Mouse (Mus musculus) splenic B cell, adult 2 months (primary cell): ENCODE measurements around the gene Flvcr1.
"Not testable (repeated sequence)": the region's sequence is repeated elsewhere in the genome, so short reads cannot be mapped to it uniquely, and the experiment has no call there.

Experiments
- DNase-seq: peaks from one replicate; pipeline ENCODE4 v3.0.0-alpha.2; 2011; ENCODE audit warnings: low read depth, low spot score
- H3K27me3 ChIP-seq: 2 replicates; pipeline ENCODE4 v1.6.1; 2012; ENCODE audit warnings: mild to moderate bottlenecking, low read length, moderate library complexity, mixed read lengths; ENCODE audit not compliant: control insufficient read depth, poor library complexity, insufficient read depth, severe bottlenecking
- H3K36me3 ChIP-seq: 2 replicates; pipeline ENCODE4 v1.6.1; 2012; ENCODE audit warnings: mild to moderate bottlenecking, low read length, moderate library complexity, mixed read lengths; ENCODE audit not compliant: control insufficient read depth, poor library complexity, insufficient read depth, severe bottlenecking

Gene Flvcr1

DNA sequence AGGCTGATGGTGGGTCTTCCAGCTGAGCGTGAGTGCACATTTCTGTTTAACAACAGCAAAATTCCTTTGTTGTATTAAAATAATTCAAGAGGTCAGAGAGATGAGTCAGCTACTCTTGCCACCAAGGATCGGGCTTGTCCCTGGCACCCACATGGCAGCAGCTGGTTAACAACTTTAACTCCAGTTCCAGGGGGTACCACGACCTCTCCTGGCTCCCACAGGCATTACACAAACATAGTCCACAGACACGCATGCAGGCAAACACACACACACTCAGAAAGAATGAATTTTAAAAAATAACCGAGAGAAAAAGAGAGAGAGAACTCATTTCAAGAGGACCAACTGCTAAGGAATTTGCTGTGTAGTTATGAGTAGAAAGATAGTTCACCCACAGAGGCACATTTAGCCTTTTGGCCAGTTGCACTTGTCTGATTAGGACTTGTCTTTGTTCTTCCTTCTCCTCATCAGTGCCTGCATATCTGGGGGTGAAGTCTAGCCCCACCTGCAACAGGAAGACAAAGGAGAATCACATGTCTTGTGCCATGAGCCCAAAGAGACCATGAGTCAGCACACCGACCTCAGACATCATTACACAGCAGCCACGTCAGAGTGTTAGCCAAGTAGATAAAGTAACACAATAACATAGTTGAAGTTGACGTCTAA, 29.0 kb upstream of the Flvcr1 start:
- no peak for DNase-seq
- no peaks in the 10 kb centered on the region for H3K36me3 ChIP-seq
- no peaks in the 10 kb centered on the region for H3K27me3 ChIP-seq

DNA sequence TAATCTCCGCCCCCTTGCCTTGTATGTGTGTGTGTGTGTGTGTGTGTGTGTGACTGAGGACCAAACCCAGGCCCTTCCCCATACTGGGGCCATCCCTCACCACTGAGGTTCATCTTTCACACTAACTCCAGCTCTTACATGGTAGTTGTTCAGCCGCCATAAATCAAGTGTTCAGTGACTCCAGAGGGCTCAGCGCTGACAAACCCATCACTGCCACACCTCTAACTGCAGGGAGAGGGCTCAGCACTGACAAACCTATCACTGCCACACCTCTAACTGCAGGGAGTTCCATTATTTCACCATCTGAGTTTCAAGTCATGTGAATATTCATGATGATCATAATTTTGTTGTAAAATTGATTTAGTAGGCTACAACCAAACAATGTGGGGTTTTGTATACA, 27.6 kb upstream of the Flvcr1 start:
- Histone ChIP-seq H3K36me3 (no peaks in the 10 kb centered on the region), H3K27me3 (no peaks in the 10 kb centered on the region)
- DNase-seq: no peak

DNA sequence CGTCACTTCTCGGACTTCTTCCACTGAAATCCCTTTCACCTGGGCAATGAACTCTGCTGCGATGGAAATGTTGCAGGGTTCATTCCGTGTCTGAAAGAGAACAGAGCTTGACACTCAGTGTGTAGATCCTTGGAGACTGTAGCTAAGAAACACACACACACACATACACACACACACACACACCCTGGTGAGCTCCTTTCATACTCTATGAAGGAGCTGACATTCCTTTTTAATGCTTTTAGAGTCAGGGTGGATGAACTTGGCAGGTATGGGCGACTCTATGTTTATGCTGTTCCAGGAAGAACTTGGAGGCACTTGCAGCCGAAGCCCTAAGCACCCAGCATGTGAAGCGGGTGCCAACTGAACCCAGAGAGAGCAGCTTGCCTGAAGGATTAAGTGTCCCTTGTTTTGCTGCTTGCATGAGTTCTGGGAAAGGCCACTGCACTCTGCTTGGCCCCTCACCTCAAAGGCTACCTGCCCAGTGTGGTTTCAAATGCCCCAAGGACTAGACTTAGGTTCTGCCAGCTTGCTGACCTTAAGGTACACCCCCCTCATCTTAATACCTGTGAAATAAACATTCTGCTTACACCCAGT, 20.4 kb upstream of the Flvcr1 start:
- Histone ChIP-seq H3K27me3 (no peaks in the 10 kb centered on the region), H3K36me3 (no peaks in the 10 kb centered on the region)
- DNase-seq: no peak

DNA sequence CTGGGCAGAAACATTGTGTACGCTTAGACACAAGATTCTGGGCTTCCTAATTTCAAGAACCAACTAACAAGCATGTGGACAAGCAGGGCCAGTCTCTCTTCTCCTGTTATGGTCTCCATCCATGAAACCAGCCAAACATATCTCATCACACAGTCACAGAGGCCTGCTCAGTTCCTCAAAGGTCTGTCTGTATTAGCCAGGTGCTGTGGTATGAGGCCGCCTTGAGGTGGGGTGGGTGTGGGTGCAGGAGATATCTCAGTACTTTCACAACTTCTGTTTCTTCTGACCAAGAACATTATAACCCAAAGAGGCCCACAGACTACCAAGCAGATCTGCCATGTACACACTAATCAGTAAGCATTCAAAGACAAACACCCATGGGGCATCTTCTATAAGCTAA, 19.3 kb upstream of the Flvcr1 start:
- no peak for DNase-seq
- H3K27me3 ChIP-seq: no peaks in the 10 kb centered on the region
- H3K36me3 ChIP-seq: no peaks in the 10 kb centered on the region

DNA sequence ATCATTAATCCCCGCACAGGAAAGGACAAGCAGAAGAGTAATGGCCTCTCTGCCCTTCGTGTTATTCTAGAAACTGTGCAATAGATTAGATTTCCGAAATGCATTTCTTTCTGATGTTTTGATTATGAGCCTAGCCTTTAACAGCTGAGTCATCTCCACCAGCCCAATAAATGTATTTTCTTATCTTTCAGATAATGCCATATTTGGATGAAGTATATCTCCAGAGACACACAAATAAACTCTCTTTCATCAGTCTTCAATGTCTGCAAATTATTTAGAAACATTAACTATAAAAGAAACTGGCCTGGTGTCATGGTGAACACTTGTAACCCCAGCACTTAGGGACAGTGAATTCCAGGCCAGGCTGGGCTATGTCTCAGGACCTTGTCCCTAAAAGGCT, 16.7 kb upstream of the Flvcr1 start:
- no peak for DNase-seq
- H3K36me3 ChIP-seq: no peaks in the 10 kb centered on the region
- H3K27me3 ChIP-seq: no peaks in the 10 kb centered on the region

DNA sequence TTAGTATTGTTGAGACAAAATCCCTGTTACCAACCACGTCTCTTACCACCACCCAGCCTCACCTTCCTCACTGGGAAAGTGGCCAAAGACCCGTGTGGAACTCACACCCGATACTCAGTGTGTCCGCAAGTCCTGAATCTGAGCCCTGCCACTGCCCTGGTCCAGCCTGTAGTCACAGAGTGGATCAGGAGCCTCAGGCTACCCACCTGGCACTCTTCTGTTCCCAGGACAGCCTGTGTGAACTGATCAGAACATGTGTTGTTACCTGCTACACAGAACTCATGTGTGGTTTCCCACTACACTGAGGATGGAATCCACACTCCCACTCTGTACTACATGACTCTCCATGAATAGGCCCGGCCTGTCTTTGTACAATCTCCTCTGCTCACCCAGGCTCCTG, 16.1 kb upstream of the Flvcr1 start:
- Histone ChIP-seq H3K27me3 (no peaks in the 10 kb centered on the region), H3K36me3 (no peaks in the 10 kb centered on the region)
- no peak for DNase-seq

DNA sequence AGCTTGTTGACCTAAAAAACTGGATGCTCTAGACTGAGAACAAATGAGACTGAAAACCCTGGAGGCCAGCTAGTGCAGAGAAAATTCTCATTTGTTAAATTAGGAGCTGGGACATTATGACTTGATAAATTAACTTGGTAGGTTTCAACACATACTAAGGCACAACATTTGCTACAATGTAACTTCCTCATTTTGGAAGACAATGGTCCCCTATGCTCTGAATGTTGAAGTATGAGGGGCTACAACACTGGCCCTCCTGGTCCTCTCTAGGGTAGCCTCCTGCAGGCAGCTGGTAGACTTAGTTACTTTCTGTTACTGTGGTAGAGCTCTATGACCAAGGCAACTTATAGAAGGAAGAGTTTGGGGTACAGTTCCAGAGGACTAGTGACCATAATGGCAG, 15.4 kb upstream of the Flvcr1 start:
- Histone ChIP-seq H3K27me3 (no peaks in the 10 kb centered on the region), H3K36me3 (no peaks in the 10 kb centered on the region)
- DNase-seq: no peak

DNA sequence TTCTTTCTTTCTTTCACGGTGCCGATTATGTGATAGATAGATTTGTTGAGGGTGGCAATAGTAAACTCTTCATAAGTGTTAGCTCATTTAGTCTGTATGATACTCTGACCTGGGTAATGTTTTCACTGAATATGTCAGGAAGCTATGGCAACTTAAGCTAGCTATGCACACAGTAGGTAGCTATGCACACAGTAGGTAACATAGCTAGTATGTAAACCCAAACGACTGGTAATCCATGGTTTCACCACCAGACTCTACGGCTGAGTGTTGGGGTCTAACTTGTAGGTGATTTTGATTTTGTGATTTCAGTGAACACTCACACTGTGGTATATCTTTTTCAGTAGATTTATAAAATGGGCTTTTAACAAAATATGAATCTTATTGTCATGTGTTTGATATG, 12.0 kb upstream of the Flvcr1 start:
- no peak for DNase-seq
- Histone ChIP-seq H3K27me3 (no peaks in the 10 kb centered on the region), H3K36me3 (no peaks in the 10 kb centered on the region)

DNA sequence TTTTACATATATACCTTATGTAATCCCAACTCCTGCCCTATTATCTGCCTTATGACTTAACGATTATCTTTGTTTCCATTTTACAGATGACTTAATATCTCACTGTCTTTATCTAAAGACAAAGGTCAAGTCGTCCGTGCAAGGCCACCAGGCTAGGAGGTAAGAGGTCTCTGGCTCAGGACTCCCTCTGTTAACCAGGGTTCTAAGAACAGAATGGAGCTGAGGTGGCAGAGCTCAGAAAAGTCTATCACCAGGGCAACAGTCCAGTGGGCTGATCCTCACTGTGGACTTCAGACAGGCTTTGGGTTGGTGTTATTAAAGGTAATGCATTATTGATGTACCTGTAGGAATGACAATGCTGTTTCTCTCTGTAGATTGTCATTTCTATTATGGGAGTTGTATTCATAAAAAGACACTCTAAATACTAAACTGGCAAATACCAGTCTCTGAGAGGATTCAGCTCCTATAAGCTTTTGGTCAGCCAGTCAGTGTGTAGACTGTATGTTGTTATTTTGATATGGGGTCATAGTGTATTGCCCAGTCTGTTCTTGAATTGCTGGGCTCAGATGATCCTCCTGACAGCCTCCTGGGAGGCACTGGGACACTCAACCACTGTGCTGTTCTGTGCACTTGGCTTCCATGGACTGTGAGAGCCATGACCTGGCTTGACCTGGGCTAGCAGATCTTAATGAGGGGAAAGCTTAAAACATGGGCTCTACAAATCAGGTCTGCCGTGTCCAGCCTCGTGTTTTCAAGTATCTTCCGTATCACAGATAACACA, 10.8 kb upstream of the Flvcr1 start, which contains the start of gene Spata45:
Gene Spata45 (plus strand): TSS at position 86 of the 781 bp plus-strand sequence.
- Histone ChIP-seq H3K36me3 (no peaks in the 10 kb centered on the region), H3K27me3 (no peaks in the 10 kb centered on the region)
- DNase-seq: no peak

DNA sequence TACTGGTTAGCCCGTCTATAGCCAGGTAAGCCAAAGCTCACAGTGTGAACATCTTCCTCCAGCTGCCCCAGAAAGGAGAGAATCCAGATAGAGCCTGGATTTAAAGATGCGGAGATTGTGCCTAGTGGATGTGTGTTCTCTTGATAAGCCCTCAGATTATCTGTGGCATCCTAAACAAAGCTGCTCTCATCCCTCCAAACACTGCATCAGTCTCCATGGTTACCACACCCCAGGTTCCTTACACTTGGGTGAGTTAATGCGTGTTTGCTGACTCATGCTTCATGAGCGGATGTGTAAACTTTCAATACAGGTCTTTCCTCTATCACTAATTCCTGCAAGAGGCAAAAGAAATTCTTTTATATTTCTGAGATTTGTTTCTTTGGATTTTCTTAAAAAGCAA, 9.7 kb upstream of the Flvcr1 start:
- DNase-seq: no peak
- no peaks in the 10 kb centered on the region for H3K36me3 ChIP-seq
- no peaks in the 10 kb centered on the region for H3K27me3 ChIP-seq

DNA sequence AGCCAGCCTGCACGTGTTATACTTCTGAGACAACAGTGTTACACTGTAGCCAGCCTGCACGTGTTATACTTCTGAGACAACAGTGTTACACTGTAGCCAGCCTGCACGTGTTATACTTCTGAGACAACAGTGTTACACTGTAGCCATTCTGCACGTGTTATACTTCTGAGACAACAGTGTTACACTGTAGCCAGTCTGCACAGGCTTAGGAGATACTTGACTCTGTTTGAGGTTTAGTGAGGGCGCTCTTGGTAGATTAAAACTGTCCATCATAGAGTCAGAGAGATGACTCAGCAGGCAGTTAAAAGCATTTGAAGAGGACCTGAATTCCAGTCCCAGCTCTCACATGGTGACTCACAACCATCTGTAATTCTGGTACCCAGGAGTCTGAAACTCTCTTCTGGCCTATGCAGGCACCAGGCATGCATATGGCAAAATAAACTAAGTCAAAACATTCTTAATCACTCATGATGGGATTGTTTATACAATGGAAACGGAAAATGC, 5.0 kb upstream of the Flvcr1 start:
- DNase-seq, H3K36me3 ChIP-seq: not testable (repeated sequence)

DNA sequence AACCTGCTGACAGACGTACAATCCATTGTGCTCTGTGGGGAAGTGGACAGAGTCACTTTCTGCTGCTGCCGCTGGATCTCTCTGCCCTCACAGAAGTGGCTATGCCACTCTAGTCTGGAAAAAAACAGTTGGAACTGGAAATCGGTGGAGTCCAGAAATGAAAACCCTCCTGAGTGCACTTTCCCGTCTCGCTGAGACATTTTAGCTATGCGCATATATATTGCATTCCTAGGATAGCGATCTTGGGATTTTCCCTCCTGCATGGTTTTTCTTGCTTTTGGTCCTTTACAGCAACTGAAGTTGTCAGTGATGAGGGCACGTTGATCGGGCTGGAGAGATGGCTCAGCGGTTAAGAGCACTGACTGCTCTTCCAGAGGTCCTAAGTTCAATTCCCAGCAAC, 4.2 kb upstream of the Flvcr1 start:
- no peaks in the 10 kb centered on the region for H3K27me3 ChIP-seq
- DNase-seq: no peak
- H3K36me3 ChIP-seq: no peaks in the 10 kb centered on the region

More for the DNA sequence above, 5.0 kb upstream of the Flvcr1 start:
- not testable (repeated sequence) for H3K27me3 ChIP-seq

DNA sequence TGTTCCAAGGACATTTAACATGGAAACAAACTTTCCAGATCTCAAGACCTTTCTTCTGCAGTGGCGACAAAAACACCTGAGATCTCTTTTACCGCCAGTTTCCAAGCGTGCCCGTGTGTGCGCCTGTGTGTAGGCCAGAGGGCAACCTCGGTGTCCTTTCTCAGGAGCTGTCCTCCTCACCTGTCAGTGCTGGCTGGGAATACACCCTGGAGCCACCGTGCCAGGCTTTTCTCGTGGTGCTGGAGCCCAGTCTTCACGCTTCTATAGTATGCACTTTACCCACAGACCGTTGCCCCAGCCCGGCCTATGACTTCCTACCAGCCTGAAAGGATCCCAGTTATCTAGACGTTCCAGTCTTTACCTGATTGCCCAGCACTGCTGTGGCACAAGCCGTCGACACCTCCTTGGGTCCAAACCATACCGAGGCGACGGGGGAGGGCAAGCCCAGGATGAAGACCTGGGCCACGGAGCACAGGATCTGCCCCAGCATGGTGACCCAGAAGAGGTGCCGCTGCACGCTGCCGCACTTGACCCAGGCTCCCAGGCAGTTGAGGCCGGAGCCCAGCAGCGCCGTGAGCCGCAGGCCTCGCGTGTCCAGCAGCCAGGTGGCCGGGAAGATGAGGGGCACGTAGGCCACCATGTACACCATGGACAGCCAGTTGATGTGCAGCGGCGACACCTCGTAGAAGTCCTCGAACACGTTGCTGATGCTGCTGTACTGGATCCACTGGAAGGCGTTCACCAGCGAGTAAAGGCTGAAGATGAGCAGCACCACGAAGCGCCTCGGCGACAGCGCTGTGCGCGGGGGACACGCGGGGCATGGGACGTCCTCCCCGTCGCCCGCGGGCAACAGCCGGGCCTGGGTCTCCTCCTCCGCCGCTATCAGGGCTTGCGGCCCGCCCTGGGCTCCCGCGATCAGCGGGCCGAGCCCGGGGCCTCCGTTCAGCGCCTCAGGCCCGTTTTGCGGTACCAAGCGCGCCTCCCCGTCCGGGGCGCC, 644 bp downstream of the Flvcr1 start:
- DNase-seq: no peak

DNA sequence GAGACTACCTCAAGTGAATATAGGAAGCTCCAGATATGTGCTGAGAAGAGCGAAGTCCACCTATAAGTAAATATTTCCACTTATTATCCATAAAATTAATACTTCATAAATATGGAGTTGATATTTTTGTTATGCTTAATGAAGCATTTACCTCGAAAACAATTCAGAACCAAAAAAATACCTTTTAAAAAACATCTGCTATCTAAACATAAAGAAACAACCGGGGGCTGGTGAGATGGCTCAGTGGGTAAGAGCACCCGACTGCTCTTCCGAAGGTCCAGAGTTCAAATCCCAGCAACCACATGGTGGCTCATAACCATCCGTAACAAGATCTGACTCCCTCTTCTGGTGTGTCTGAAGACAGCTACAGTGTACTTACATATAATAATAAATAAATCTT, 2.2 kb downstream of the Flvcr1 start:
- not testable (repeated sequence) for H3K27me3 ChIP-seq, H3K36me3 ChIP-seq, DNase-seq

More for the DNA sequence above, 644 bp downstream of the Flvcr1 start:
- Histone ChIP-seq H3K27me3 (no peaks in the 10 kb centered on the region), H3K36me3 (no peaks in the 10 kb centered on the region)
